ENCODE assay signal across 11 mouse cellular contexts in the genomic region with DNA sequence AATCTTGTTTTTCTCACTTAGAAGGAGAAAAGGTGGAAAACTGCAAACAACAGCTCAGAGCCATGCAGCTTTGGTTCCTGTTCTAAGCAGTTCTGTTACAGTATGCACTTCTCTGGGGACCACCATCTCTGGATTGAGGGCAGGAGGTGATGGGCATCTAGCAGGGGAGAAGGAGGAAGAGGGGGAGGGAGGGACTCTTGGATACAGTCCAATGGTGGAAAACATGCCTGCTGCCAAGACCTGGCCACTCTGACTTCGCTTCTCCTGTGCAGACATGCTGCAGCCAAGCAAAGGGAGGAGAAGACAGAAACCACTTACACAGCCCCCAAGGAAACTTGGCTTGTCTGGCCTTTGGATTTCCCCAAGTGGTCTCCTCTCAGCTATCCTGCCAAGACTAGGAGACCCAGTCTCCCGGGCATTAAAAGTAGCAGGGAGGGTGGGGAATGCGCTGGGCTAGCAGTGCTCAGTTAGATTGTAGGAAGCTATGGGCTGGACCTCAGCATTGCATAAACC. TPM values are rescaled to one million over a fixed set of nuclear protein-coding genes. Genes with fewer than 3 reads are reported as not detected.
A peak's percentile ranks its signal among the peaks of the same experiment; 100 is the strongest.
DNase-seq lines count a peak whose midpoint lies in the region; ATAC-seq and TF ChIP-seq lines count a peak whose summit lies in the region.
"Had no signal": no experiment of that assay in that cellular context is flagged by ENCODE, and none has a peak within 500 bp of the region (broad histone marks: within the 10 kb centered on the region; RNA-seq: fewer than 3 reads in every experiment).

No protein-coding gene starts in this region.

- no peak overlapping the region for H3K4me2 ChIP-seq in forebrain, postnatal 0 days (ENCODE audit: low read depth)
- H3K4me2 ChIP-seq in forebrain, embryonic 11.5 days (ENCODE audit: low read depth, low read length, severe bottlenecking), result no peak overlapping the region
- H3K4me2 ChIP-seq in liver, embryonic 12.5 days, result no peak overlapping the region
- no peak overlapping the region for H3K4me2 ChIP-seq in liver, embryonic 11.5 days
- H3K4me2 ChIP-seq in embryonic facial prominence, embryonic 13.5 days, result no peak overlapping the region
- H3K4me2 ChIP-seq in limb, embryonic 15.5 days, result no peak overlapping the region
- H3K4me2 ChIP-seq: hindbrain, embryonic 12.5 days had no signal

- TF ChIP-seq CTCF in forebrain, postnatal 0 days (IDR thresholded peaks at IDR 0.05; ENCODE audit: low read depth), result no peak

- WGBS in forebrain, postnatal 0 days, result 62% methylated on average over 3 of the region's 3 CpGs
- 85% methylated on average over 3 of the region's 3 CpGs for WGBS in forebrain, embryonic 11.5 days
- WGBS in liver, embryonic 12.5 days (ENCODE audit: insufficient replicate concordance), result 85% methylated on average over 3 of the region's 3 CpGs
- WGBS in liver, embryonic 11.5 days, result 81% methylated on average over 3 of the region's 3 CpGs
- 71% methylated on average over 3 of the region's 3 CpGs for WGBS in embryonic facial prominence, embryonic 13.5 days
- WGBS in limb, embryonic 15.5 days, result 49% methylated on average over 3 of the region's 3 CpGs

- no peak overlapping the region for H3K9ac ChIP-seq in forebrain, postnatal 0 days
- no peak overlapping the region for H3K9ac ChIP-seq in forebrain, embryonic 11.5 days (ENCODE audit: low read length)
- H3K9ac ChIP-seq in liver, embryonic 12.5 days, result no peak overlapping the region
- H3K9ac ChIP-seq in liver, embryonic 11.5 days (ENCODE audit: low read depth, low read length), result no peak overlapping the region
- H3K9ac ChIP-seq in embryonic facial prominence, embryonic 13.5 days, result no peak overlapping the region; the same call in 1 of the 2 replicates
- no peak overlapping the region for H3K9ac ChIP-seq in limb, embryonic 15.5 days
- H3K9ac ChIP-seq: hindbrain, embryonic 12.5 days had no signal

- no peak overlapping the region for H3K4me3 ChIP-seq in forebrain, postnatal 0 days (ENCODE audit: low read depth, low read length)
- no peak overlapping the region for H3K4me3 ChIP-seq in forebrain, embryonic 11.5 days (ENCODE audit: low read depth, low read length)
- H3K4me3 ChIP-seq in liver, embryonic 12.5 days, result no peak overlapping the region
- H3K4me3 ChIP-seq in liver, embryonic 11.5 days (ENCODE audit: low read depth, low read length), result no peak overlapping the region
- no peak overlapping the region for H3K4me3 ChIP-seq in embryonic facial prominence, embryonic 13.5 days
- no peak overlapping the region for H3K4me3 ChIP-seq in limb, embryonic 15.5 days
- H3K4me3 ChIP-seq: hindbrain, embryonic 12.5 days; layer of hippocampus, adult 2 months had no signal

- H3K9me3 ChIP-seq in forebrain, postnatal 0 days (ENCODE audit: low read length), result no peaks in the 10 kb centered on the region
- no peaks in the 10 kb centered on the region for H3K9me3 ChIP-seq in forebrain, embryonic 11.5 days (ENCODE audit: control insufficient read depth, low read length)
- H3K9me3 ChIP-seq in liver, embryonic 12.5 days (replicated peaks), result no peaks in the 10 kb centered on the region
- no peaks in the 10 kb centered on the region for H3K9me3 ChIP-seq in liver, embryonic 11.5 days (ENCODE audit: control insufficient read depth, low read length)
- no peaks in the 10 kb centered on the region for H3K9me3 ChIP-seq in embryonic facial prominence, embryonic 13.5 days
- H3K9me3 ChIP-seq in limb, embryonic 15.5 days, result no peaks in the 10 kb centered on the region
- H3K9me3 ChIP-seq: hindbrain, embryonic 12.5 days; megakaryocyte, embryonic 14.5 days had no signal

- no peaks in the 10 kb centered on the region for H3K4me1 ChIP-seq in forebrain, postnatal 0 days (ENCODE audit: insufficient read depth)
- no peaks in the 10 kb centered on the region for H3K4me1 ChIP-seq in forebrain, embryonic 11.5 days (replicated peaks; ENCODE audit: control insufficient read depth, insufficient read depth, low read length)
- H3K4me1 ChIP-seq in liver, embryonic 12.5 days, result peaks cover 8% of the 10 kb centered on the region; the same call in 1 of the 2 replicates
- peaks cover 4% of the 10 kb centered on the region; the same call in 1 of the 2 replicates for H3K4me1 ChIP-seq in liver, embryonic 11.5 days (replicated peaks; ENCODE audit: control insufficient read depth, insufficient read depth, low read length)
- peaks cover 27% of the 10 kb centered on the region for H3K4me1 ChIP-seq in embryonic facial prominence, embryonic 13.5 days
- H3K4me1 ChIP-seq in limb, embryonic 15.5 days, result peaks cover 27% of the 10 kb centered on the region
- H3K4me1 ChIP-seq: hindbrain, embryonic 12.5 days had no signal

- DNase-seq in forebrain, postnatal 0 days, result no peak
- no peak for DNase-seq in forebrain, embryonic 11.5 days (ENCODE audit: low spot score)
- DNase-seq in liver, embryonic 11.5 days (ENCODE audit: low spot score), result no peak
- no peak for DNase-seq in urinary bladder, adult 2 months (ENCODE audit: low spot score)
- DNase-seq in gastrocnemius, postnatal 14 days, result no peak

- 0 out of 2 replicates have a peak overlapping the region, but pooled peaks have one; percentile 2 for H3K27ac ChIP-seq in forebrain, postnatal 0 days (ENCODE audit: low read depth, low read length)
- H3K27ac ChIP-seq in forebrain, embryonic 11.5 days (ENCODE audit: low read depth, low read length), result no peak overlapping the region
- peak overlapping the region; percentile 42; the same call in 1 of the 2 replicates for H3K27ac ChIP-seq in liver, embryonic 12.5 days
- H3K27ac ChIP-seq in liver, embryonic 11.5 days (ENCODE audit: low read depth, low read length), result no peak overlapping the region
- peak overlapping the region; percentile 69 for H3K27ac ChIP-seq in embryonic facial prominence, embryonic 13.5 days
- peak overlapping the region; percentile 57; the same call in 1 of the 2 replicates for H3K27ac ChIP-seq in limb, embryonic 15.5 days
- H3K27ac ChIP-seq: hindbrain, embryonic 12.5 days; layer of hippocampus, adult 2 months had no signal

- H3K36me3 ChIP-seq in forebrain, postnatal 0 days (ENCODE audit: insufficient read depth), result 0 out of 2 replicates have a peak, but pooled peaks cover 12% of the 10 kb centered on the region
- H3K36me3 ChIP-seq in forebrain, embryonic 11.5 days (ENCODE audit: control insufficient read depth, insufficient read depth, low read length), result peaks cover 4% of the 10 kb centered on the region; the same call in 1 of the 2 replicates
- H3K36me3 ChIP-seq in liver, embryonic 12.5 days, result peaks cover 99% of the 10 kb centered on the region
- H3K36me3 ChIP-seq in liver, embryonic 11.5 days (ENCODE audit: control insufficient read depth, insufficient read depth, low read length), result peaks cover 44% of the 10 kb centered on the region
- peaks cover 48% of the 10 kb centered on the region for H3K36me3 ChIP-seq in embryonic facial prominence, embryonic 13.5 days
- H3K36me3 ChIP-seq in limb, embryonic 15.5 days, result peaks cover 25% of the 10 kb centered on the region

- intact Hi-C loops in gastrocnemius, postnatal 14 days (cut with DNase I; ENCODE audit: low total_unique reads), result loop anchor here (2.0 kb wide), 1 partner anchor 25 kb away; no protein-coding TSS in a partner anchor

- H3K27me3 ChIP-seq in forebrain, postnatal 0 days (ENCODE audit: insufficient read depth, low read length), result no peaks in the 10 kb centered on the region
- no peaks in the 10 kb centered on the region for H3K27me3 ChIP-seq in forebrain, embryonic 11.5 days (ENCODE audit: control insufficient read depth, insufficient read depth, low read length)
- no peaks in the 10 kb centered on the region for H3K27me3 ChIP-seq in liver, embryonic 12.5 days (replicated peaks)
- no peaks in the 10 kb centered on the region for H3K27me3 ChIP-seq in liver, embryonic 11.5 days (replicated peaks; ENCODE audit: control insufficient read depth, insufficient read depth, low read length)
- H3K27me3 ChIP-seq in embryonic facial prominence, embryonic 13.5 days, result no peaks in the 10 kb centered on the region
- H3K27me3 ChIP-seq in limb, embryonic 15.5 days, result no peaks in the 10 kb centered on the region
- H3K27me3 ChIP-seq: hindbrain, embryonic 12.5 days; megakaryocyte, embryonic 14.5 days had no signal

- ATAC-seq in forebrain, postnatal 0 days, result no peak
- no peak for ATAC-seq in forebrain, embryonic 11.5 days (replicated peaks; ENCODE audit: low FRiP score)
- ATAC-seq in liver, embryonic 12.5 days, result no peak
- no peak for ATAC-seq in liver, embryonic 11.5 days (replicated peaks; ENCODE audit: low FRiP score)
- no peak for ATAC-seq in embryonic facial prominence, embryonic 13.5 days (ENCODE audit: insufficient number of reproducible peaks, insufficient read depth, low FRiP score, low TSS enrichment, low read depth)
- ATAC-seq in limb, embryonic 15.5 days (ENCODE audit: insufficient number of reproducible peaks, low FRiP score, low TSS enrichment, low read depth), result no peak

RNA-seq across cellular contexts. Expression of a gene that starts 52.7 kb away (rescaled TPM):
- 16.9 and 21.8 TPM in 2 replicates for total RNA-seq in forebrain, postnatal 0 days (2014; rRNA removed)
- polyA plus RNA-seq in forebrain, postnatal 0 days (2015; fragmentation: Nextera tagmentation; extraction: Ambion mirVana), result 6.8 and 7.7 TPM in 2 replicates
- polyA plus RNA-seq in forebrain, embryonic 11.5 days (2014; fragmentation: Nextera tagmentation; extraction: Ambion mirVana), result 6.0 and 6.2 TPM in 2 replicates
- 5.6 and 5.9 TPM in 2 replicates for polyA plus RNA-seq in liver, embryonic 12.5 days (2016; fragmentation: Nextera tagmentation; extraction: Ambion mirVana)
- polyA plus RNA-seq in liver, embryonic 11.5 days (2014; fragmentation: Nextera tagmentation; extraction: Ambion mirVana), result 8.3 and 10.4 TPM in 2 replicates
- 10.9 and 11.0 TPM in 2 replicates for polyA plus RNA-seq in embryonic facial prominence, embryonic 13.5 days (2015; fragmentation: Nextera tagmentation; extraction: Ambion mirVana)
- 12.8 and 13.7 TPM in 2 replicates for polyA plus RNA-seq in limb, embryonic 15.5 days (2015; fragmentation: Nextera tagmentation; extraction: Ambion mirVana)
- polyA plus RNA-seq in urinary bladder, adult 2 months (2012; rRNA removed), result 25.3 and 40.7 TPM in 2 replicates
- total RNA-seq in gastrocnemius, postnatal 14 days (2021), result 10 to 100 TPM; 49.4 to 51.9 TPM

Comparison
In these comparisons a context has a peak if more than half of its experiments do, and no peak if none do; other contexts are left out.
1. H3K27ac ChIP-seq: peak in forebrain, postnatal 0 days (single experiment), liver, embryonic 12.5 days (single experiment), embryonic facial prominence, embryonic 13.5 days (single experiment) and limb, embryonic 15.5 days (single experiment); none in forebrain, embryonic 11.5 days (single experiment) and liver, embryonic 11.5 days (single experiment).